Mouse (Mus musculus) stomach, postnatal 0 days (tissue): ENCODE measurements around the gene Krtap5-4. TPM values are rescaled to one million over a fixed set of nuclear protein-coding genes. Genes with fewer than 3 reads are reported as not detected.
"Not testable (repeated sequence)": the region's sequence is repeated elsewhere in the genome, so short reads cannot be mapped to it uniquely, and the experiment has no call there.

Experiments
- ATAC-seq: fragments of 200-750 bp; cut with Nextera tagmentation; 2 replicates; pipeline ENCODE4 v1.8.0; 2017; ENCODE audit not compliant: low FRiP score, low TSS enrichment
- DNase-seq: peaks from one replicate; pipeline ENCODE4 v3.0.0-alpha.2; 2016; ENCODE audit warnings: low spot score
- H3K27ac ChIP-seq: fragments of 300-500 bp; sonication (generic); replicated peaks from 2 replicates; pipeline ENCODE4 v1.5.1; 2014; ENCODE audit warnings: mild to moderate bottlenecking, control low read depth
- H3K27me3 ChIP-seq: fragments of 300-500 bp; sonication (generic); 2 replicates; pipeline ENCODE4 v1.6.1; 2014; ENCODE audit warnings: low read length; ENCODE audit not compliant: control insufficient read depth, insufficient read depth
- H3K36me3 ChIP-seq: fragments of 300-500 bp; sonication (generic); 2 replicates; pipeline ENCODE4 v1.6.1; 2014; ENCODE audit warnings: low read length, mixed read lengths; ENCODE audit not compliant: control insufficient read depth, insufficient read depth
- H3K4me1 ChIP-seq: fragments of 300-500 bp; sonication (generic); replicated peaks from 2 replicates; pipeline ENCODE4 v1.6.1; 2014; ENCODE audit warnings: antibody characterized with exemption; ENCODE audit not compliant: control insufficient read depth, insufficient read depth
- H3K4me2 ChIP-seq: fragments of 300-500 bp; sonication (generic); replicated peaks from 2 replicates; pipeline ENCODE4 v1.6.1; 2014; ENCODE audit warnings: low read depth, mild to moderate bottlenecking, control low read depth, moderate library complexity
- H3K4me3 ChIP-seq: fragments of 300-500 bp; sonication (generic); 2 replicates; pipeline ENCODE4 v1.5.1; 2014; ENCODE audit warnings: low read depth, low read length, control low read depth
- H3K9ac ChIP-seq: fragments of 300-500 bp; sonication (generic); 2 replicates; pipeline ENCODE4 v1.6.1; 2014; ENCODE audit warnings: mild to moderate bottlenecking, low read length, control low read depth, mixed read lengths
- H3K9me3 ChIP-seq: fragments of 300-500 bp; sonication (generic); 2 replicates; pipeline ENCODE4 v1.6.1; 2016; ENCODE audit warnings: low read length; ENCODE audit not compliant: control insufficient read depth
- CTCF ChIP-seq: IDR thresholded peaks from 2 replicates; pipeline ENCODE4 v1.5.1; 2016; ENCODE audit warnings: antibody characterized with exemption, low read depth, mild to moderate bottlenecking, moderate library complexity
- EP300 ChIP-seq: optimal IDR thresholded peaks from 2 replicates; pipeline ENCODE3; 2016; ENCODE audit warnings: antibody characterized with exemption
- WGBS: fragments of 180-500 bp; shearing (Covaris S2); extraction: QIAGEN DNeasy Blood & Tissue Kit; methylation state at CpG from one replicate; pipeline ENCODE4 v1.1.7; 2014; 5-methylcytosine and 5-hydroxymethylcytosine counted together
- polyA plus RNA-seq: library from polyadenylated mRNA; unstranded; fragments of >200 nt; fragmentation: Nextera tagmentation; extraction: Ambion mirVana; gene quantifications from 2 replicates; pipeline ENCODE4 v1.2.1, GENCODE M21; 2015

The Krtap5-4 gene
- polyA plus RNA-seq, 1 experiment from 2014 or later, result not detected

DNA sequence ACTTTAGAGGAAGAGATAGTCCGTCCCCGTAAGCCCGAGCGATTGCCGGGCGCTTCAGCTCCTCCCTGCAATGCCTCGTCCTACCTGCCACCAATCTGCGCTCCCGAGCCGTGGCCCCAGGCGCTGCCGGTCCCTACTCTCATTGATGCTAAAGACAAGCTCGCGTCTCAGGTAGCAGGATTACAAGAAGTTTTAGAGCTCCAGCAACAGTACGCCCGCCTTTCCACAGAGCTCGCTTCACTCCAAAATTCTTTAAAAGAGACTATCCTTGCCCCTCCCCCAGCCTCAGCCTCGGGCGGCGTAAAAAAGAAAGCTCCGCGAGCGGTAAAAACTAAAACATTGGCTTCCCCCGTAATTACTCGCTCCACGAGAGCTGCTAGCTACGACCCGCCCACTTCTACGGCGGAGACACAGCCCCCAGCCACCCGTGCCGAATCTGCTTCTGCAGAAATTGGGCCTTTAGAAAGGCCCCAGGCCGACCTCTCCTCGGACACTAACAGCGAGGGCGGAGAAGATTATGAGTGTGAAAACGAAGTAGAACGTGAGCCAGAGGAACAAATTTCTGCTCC is 19.2 kb upstream of the Krtap5-4 start:
- Histone ChIP-seq H3K9ac (peak overlapping the region; percentile 71), H3K27ac (peak overlapping the region; percentile 81), H3K27me3 (no peaks in the 10 kb centered on the region), H3K4me3 (peak overlapping the region; percentile 57), H3K36me3 (no peaks in the 10 kb centered on the region), H3K4me1 (no peaks in the 10 kb centered on the region), H3K9me3 (no peaks in the 10 kb centered on the region), H3K4me2 (peak overlapping the region; percentile 88)
- ATAC-seq, result peak; percentile 71
- TF ChIP-seq EP300 (no peak), CTCF (peak; percentile 49)
- WGBS, result under 1% methylated on average over 38 of the region's 38 CpGs
- peak; percentile 69 for DNase-seq

DNA sequence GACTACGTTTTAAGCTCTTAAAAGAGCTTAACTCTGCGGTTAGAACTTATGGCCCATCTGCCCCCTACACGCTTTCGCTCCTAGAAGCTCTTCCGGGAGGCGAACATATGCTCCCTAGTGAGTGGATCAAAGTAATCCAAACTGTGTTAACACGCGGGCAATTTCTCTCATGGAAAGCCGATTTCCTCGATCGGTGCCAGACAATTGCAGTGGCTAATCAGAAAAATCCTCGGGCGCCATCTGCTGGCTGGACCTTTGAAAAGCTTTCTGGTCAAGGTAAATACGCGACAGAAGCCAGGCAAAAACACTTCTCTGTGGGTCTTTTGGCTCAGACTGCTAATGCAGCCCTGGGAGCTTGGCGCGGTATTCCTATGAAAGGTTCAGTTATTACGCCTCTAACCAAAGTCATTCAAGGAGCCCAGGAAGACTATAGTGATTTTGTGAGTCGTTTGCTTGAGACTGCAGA is 18.7 kb upstream of the Krtap5-4 start:
- TF ChIP-seq CTCF (peak; percentile 91), EP300 (peak; percentile 54)
- Histone ChIP-seq H3K27ac (peak overlapping the region; percentile 81), H3K4me1 (no peaks in the 10 kb centered on the region), H3K4me2 (peak overlapping the region; percentile 88), H3K36me3 (no peaks in the 10 kb centered on the region), H3K9me3 (no peaks in the 10 kb centered on the region), H3K9ac (peak overlapping the region; percentile 71), H3K27me3 (no peaks in the 10 kb centered on the region), H3K4me3 (peak overlapping the region; percentile 57)
- DNase-seq (peak; percentile 94), ATAC-seq (peak; percentile 87)
- WGBS, result under 1% methylated on average over 19 of the region's 19 CpGs

DNA sequence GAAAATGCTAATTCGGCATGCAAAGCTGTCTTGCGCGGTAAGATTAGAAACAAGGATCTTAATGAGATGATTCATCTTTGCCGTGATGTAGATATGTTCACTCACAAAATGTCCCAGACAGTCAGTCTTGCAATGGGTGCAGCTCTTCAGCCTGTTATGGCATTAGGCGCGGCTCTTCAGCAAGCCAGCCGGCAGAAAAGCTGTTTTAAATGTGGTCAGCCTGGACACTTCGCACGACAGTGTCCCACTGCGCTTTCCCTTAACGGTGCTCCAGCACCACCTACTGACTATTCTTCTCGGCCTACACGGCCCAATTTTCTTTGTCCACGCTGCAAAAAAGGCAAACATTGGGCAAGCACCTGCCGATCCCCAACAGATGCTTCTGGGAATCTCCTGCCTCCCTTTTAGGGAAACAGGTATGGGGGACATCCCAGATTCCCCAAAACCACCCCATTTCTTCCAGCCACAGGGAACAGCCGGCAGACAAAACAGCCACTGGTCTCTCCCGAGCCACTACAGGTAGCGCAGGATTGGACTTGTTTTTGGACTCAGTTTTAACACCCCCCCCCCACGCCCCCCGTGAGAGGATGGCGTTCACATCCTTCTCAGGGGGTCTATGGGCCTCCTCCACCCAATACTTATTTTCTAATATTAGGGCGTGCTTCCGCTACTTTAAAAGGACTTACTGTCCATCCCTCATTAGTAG is 18.1 kb upstream of the Krtap5-4 start:
- WGBS, result 18% methylated on average over 23 of the region's 23 CpGs
- H3K4me1 ChIP-seq, result no peaks in the 10 kb centered on the region
- peak overlapping the region; percentile 57 for H3K4me3 ChIP-seq
- no peak overlapping the region for H3K9ac ChIP-seq
- H3K4me2 ChIP-seq, result peak overlapping the region; percentile 88
- ATAC-seq (peak; percentile 69), DNase-seq (peak; percentile 40)
- TF ChIP-seq EP300 (no peak), CTCF (peak; percentile 72)
- peak overlapping the region; percentile 24; the same call in 1 of the 2 replicates for H3K27ac ChIP-seq
- H3K9me3 ChIP-seq, result no peaks in the 10 kb centered on the region
- H3K27me3 ChIP-seq, result no peaks in the 10 kb centered on the region
- H3K36me3 ChIP-seq, result no peaks in the 10 kb centered on the region

DNA sequence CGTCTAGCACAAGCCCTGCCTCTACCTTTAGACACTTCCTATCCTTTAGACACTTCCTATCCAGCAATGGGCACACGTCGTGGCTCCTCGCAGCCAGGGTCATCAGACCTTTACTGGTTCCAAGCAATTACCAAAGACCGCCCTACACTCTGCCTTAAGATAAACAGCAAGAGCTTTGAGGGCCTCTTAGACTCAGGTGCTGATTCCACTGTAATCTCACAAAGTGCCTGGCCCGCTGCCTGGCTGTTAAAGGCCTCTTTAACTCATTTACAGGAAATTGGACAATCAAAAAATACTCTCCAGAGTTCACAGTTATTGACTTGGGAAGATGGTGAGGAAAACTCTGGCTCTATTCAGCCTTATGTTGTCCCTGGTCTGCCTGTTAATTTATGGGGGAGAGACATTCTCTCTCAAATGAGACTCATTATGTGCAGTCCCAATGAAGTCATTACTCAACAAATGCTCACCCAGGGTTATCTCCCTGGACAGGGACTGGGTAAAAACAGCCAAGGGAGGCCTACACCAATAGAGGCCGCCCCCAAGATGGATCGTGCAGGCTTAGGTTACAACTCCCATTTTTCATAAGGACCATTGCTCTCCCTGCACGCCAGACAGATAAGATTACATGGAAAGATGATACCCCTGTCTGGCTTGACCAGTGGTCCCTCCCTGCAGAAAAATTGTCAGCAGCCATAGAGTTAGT is 17.3 kb upstream of the Krtap5-4 start:
- not testable (repeated sequence) for DNase-seq, H3K4me3 ChIP-seq, H3K27me3 ChIP-seq, H3K4me2 ChIP-seq, H3K27ac ChIP-seq, ATAC-seq, H3K4me1 ChIP-seq, H3K9me3 ChIP-seq, H3K9ac ChIP-seq, H3K36me3 ChIP-seq
- WGBS, result 57% methylated on average over 9 of the region's 9 CpGs

DNA sequence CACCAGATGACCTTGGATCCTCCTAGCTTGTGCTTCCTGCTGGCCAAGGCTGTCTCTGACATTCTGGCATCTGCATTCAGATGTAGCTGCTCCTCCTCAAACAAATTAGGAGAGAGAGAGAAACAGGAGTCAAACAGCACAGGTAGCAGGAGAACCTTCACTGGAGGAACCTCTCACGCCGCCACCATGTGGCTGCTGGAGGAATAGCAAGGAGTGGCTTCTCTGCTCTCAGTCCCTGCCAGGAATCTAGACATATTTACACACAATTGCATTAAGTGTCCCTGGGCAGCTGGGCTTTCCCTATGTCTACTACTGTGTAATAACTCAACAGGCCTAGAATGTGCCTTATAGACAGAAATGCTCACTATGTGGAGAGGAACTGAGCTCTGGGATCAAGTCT is 9.5 kb upstream of the Krtap5-4 start:
- WGBS, result 0% methylated on average over 2 of the region's 2 CpGs
- not testable (repeated sequence) for H3K9me3 ChIP-seq, H3K9ac ChIP-seq, H3K36me3 ChIP-seq, H3K27ac ChIP-seq, H3K4me3 ChIP-seq, H3K4me1 ChIP-seq, H3K4me2 ChIP-seq, H3K27me3 ChIP-seq
- DNase-seq, result peak; percentile 66
- ATAC-seq, result 0 out of 2 replicates have a peak, but pooled peaks have one; percentile 51
- peak; percentile 76 for TF ChIP-seq CTCF

DNA sequence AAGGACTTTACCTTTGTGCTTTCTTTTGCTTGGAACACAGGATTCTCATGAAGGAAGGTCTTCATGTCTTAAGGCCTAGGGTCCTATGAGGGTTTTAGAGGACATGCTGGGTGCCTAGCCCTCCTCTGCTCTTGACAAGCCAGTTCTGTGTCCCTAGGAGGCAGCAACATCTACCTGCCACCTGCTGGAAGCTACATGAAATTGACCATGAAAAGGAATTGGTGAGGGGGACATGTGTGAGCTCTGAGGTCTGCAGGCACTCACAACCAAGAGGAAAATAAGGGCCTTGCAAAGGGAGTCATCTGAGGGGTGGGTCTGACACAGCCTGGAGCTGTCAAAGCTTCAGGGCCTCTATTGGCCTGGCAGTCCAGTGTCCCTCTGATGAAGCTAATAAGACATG is 7.9 kb upstream of the Krtap5-4 start:
- Histone ChIP-seq H3K9me3 (no peaks in the 10 kb centered on the region), H3K36me3 (no peaks in the 10 kb centered on the region), H3K27me3 (no peaks in the 10 kb centered on the region), H3K9ac (no peak overlapping the region), H3K4me2 (no peak overlapping the region), H3K27ac (no peak overlapping the region), H3K4me3 (no peak overlapping the region), H3K4me1 (no peaks in the 10 kb centered on the region)
- no peak for ATAC-seq
- TF ChIP-seq CTCF, result peak; percentile 43
- TF ChIP-seq EP300, result no peak
- DNase-seq, result no peak

- 17% methylated on average over 4 of the region's 4 CpGs for WGBS
- H3K4me3 ChIP-seq, H3K27me3 ChIP-seq, H3K4me1 ChIP-seq, H3K9ac ChIP-seq, DNase-seq, H3K4me2 ChIP-seq, H3K36me3 ChIP-seq, H3K9me3 ChIP-seq, ATAC-seq, H3K27ac ChIP-seq: not testable (repeated sequence)
Measured at GRCm38 (mm10) chr7:142296108-142296507, 7.2 kb upstream of the Krtap5-4 start.

GRCm38 (mm10) chr7:142297018-142297417 is 6.3 kb upstream of the Krtap5-4 start, which contains the start of gene Krtap5-1:
TSS of gene Krtap5-1 (minus strand) at chr7:142297118.
- not testable (repeated sequence) for H3K27me3 ChIP-seq, H3K9me3 ChIP-seq, H3K4me2 ChIP-seq, DNase-seq, H3K4me1 ChIP-seq, ATAC-seq, H3K27ac ChIP-seq, H3K36me3 ChIP-seq, H3K9ac ChIP-seq, H3K4me3 ChIP-seq
